In the genomic region with DNA sequence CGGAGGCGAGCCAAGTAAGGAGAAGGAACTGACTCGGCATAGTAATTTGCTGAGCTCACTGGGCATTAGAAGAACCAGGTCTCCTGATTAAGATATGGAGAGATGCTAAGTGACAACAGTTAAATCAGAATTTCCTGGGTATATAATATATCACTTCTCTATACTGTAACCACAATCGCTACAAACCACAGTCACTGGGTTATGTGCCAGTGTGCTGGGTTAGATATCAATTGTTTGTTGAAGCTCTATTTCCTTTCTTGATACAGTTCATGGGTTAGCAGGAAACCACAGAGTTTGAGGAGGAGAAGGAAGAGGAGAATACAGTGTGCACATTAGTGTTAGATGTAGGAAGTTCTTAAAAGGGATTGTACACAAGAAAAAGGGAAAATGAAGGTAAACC, we compare ENCODE assay signal across 22 mouse cellular contexts.
A peak's percentile ranks its signal among the peaks of the same experiment; 100 is the strongest.
DNase-seq lines count a peak whose midpoint lies in the region; ATAC-seq lines count a peak whose summit lies in the region.
"Had no signal": no experiment of that assay in that cellular context is flagged by ENCODE, and none has a peak within 500 bp of the region (broad histone marks: within the 10 kb centered on the region; RNA-seq: fewer than 3 reads in every experiment).

No protein-coding gene starts in this region.

- intact Hi-C loops in heart, postnatal 36 days (cut with DNase I) = no loop called here

- ATAC-seq in granulocyte monocyte progenitor cell, adult 5-6 weeks (replicated peaks; ENCODE audit: poor library complexity, severe bottlenecking) = peak; percentile 96
- peak; percentile 52 for ATAC-seq in megakaryocyte-erythroid progenitor cell, adult 5-6 weeks (replicated peaks; ENCODE audit: low FRiP score, low TSS enrichment, poor library complexity, severe bottlenecking)
- no peak for ATAC-seq in inflammation-experienced regulatory T-cells, adult 6 months
- ATAC-seq: forebrain, embryonic 16.5 days; midbrain, embryonic 15.5 days had no signal

- DNase-seq in CD4-positive helper T cell, adult 2 months (ENCODE audit: low read depth, low spot score) = peak; percentile 49
- DNase-seq in MEL-GATA-1-ER (ENCODE audit: extremely low read depth, low read depth) = peak; percentile 26
- no peak for DNase-seq in lung, postnatal 14 days
- DNase-seq in heart, postnatal 36 days = no peak
- DNase-seq: adrenal gland, postnatal 10 days; cerebellum, adult 11 months; cerebellum, adult 9-10 months; cerebellum, postnatal 36 days; gastrocnemius, adult 2 months; gastrocnemius, postnatal 36 days; heart, postnatal 10 days; kidney, adult 18-20 months; kidney, postnatal 4 days; left cerebral cortex, postnatal 4 days; lung, adult 2 months; right cerebral cortex, postnatal 25 days; thymus, postnatal 14 days had no signal

Comparison
In these comparisons a context has a peak if more than half of its experiments do, and no peak if none do; other contexts are left out.
1. DNase-seq: peak in CD4-positive helper T cell, adult 2 months (single experiment) and MEL-GATA-1-ER (single experiment); none in lung, postnatal 14 days (single experiment) and heart, postnatal 36 days (0 of 2).